Mouse (Mus musculus) CH12.LX (cell line): ENCODE data around the gene Prune2. TPM values are rescaled to one million over a fixed set of nuclear protein-coding genes. Genes with fewer than 3 reads are reported as not detected.

Experiments
- DNase-seq: peaks from one replicate; pipeline ENCODE4 v3.0.0-alpha.2; 2013; ENCODE audit errors: extremely low read depth
- H3K27ac ChIP-seq: 2 replicates; pipeline ENCODE4 v1.5.1; 2012; ENCODE audit warnings: low read depth, mild to moderate bottlenecking, control low read depth, moderate library complexity; ENCODE audit not compliant: insufficient read depth
- H3K27me3 ChIP-seq: replicated peaks from 2 replicates; pipeline ENCODE3; 2012; ENCODE audit warnings: inconsistent platforms
- H3K36me3 ChIP-seq, 2 experiments: replicated peaks in 1 of 2; 2 replicates each; pipeline versions ENCODE3 to v1.6.1; 2012; ENCODE audit warnings: inconsistent platforms in 1 of 2, low read length in 1 of 2, mild to moderate bottlenecking in 1 of 2, mixed read lengths in 1 of 2, moderate library complexity in 1 of 2; ENCODE audit not compliant: control insufficient read depth in 1 of 2, insufficient read depth in 1 of 2
- H3K4me1 ChIP-seq, 2 experiments: 2 replicates each; pipeline ENCODE4 v1.6.1; 2012; ENCODE audit warnings: inconsistent platforms in 1 of 2, moderate library complexity in 1 of 2; ENCODE audit not compliant: insufficient read depth in 2 of 2, control insufficient read depth in 1 of 2
- H3K4me2 ChIP-seq: 2 replicates; pipeline ENCODE4 v1.6.1; 2012; ENCODE audit warnings: low read depth, mild to moderate bottlenecking, control low read depth; ENCODE audit not compliant: poor library complexity, insufficient read depth, severe bottlenecking
- H3K4me3 ChIP-seq, 3 experiments: fragments of 150-350 bp in 1 of 3; sonication (generic) in 1 of 3; replicated peaks in 1 of 3; 2 replicates each; pipeline versions ENCODE3 to v1.5.1; 2011 to 2012; ENCODE audit warnings: low read depth in 2 of 3, low read length in 2 of 3, mild to moderate bottlenecking in 2 of 3, moderate library complexity in 2 of 3, control low read depth in 1 of 3, improper control_type of control experiment in 1 of 3, inconsistent platforms in 1 of 3, mixed read lengths in 1 of 3; ENCODE audit not compliant: poor library complexity in 1 of 3
- H3K79me2 ChIP-seq: replicated peaks from 2 replicates; pipeline ENCODE4 v1.6.1; 2012; ENCODE audit warnings: mild to moderate bottlenecking, moderate library complexity; ENCODE audit not compliant: control insufficient read depth, poor library complexity, insufficient read depth, severe bottlenecking; ENCODE audit errors: extremely low read depth
- H3K9ac ChIP-seq: 2 replicates; pipeline ENCODE4 v1.6.1; 2012; ENCODE audit warnings: low read depth, mild to moderate bottlenecking, control low read depth, moderate library complexity; ENCODE audit not compliant: insufficient read depth
- H3K9me3 ChIP-seq: replicated peaks from 2 replicates; pipeline ENCODE3; 2012; ENCODE audit warnings: low read length, inconsistent platforms, mixed read lengths
- ELF1 ChIP-seq: IDR thresholded peaks from 2 replicates; pipeline ENCODE4 v1.6.1; 2014; ENCODE audit warnings: low read depth, mild to moderate bottlenecking, inconsistent platforms, low read length, improper control_type of control experiment
- EP300 ChIP-seq: IDR thresholded peaks from 2 replicates; pipeline ENCODE4 v1.6.1; 2011; ENCODE audit warnings: low read length, improper control_type of control experiment
- ETS1 ChIP-seq: conservative IDR thresholded peaks from 2 replicates; pipeline ENCODE4 v1.6.1; 2012; ENCODE audit warnings: low read depth, mild to moderate bottlenecking, inconsistent platforms, low read length, improper control_type of control experiment, moderate library complexity
- IRF4 ChIP-seq: IDR thresholded peaks from 2 replicates; pipeline ENCODE4 v1.6.1; 2014; ENCODE audit warnings: low read depth, mild to moderate bottlenecking, inconsistent platforms, low read length, improper control_type of control experiment
- JUN ChIP-seq: IDR thresholded peaks from 2 replicates; pipeline ENCODE4 v1.6.1; 2011; ENCODE audit warnings: low read depth, mild to moderate bottlenecking, low read length, improper control_type of control experiment, moderate library complexity; ENCODE audit not compliant: insufficient read depth
- MAFK ChIP-seq: IDR thresholded peaks from 2 replicates; pipeline ENCODE4 v1.6.1; 2011; ENCODE audit warnings: low read length, improper control_type of control experiment; ENCODE audit not compliant: insufficient replicate concordance
- MAX ChIP-seq: IDR thresholded peaks from 2 replicates; pipeline ENCODE4 v1.6.1; 2011; ENCODE audit warnings: low read length, improper control_type of control experiment
- MEF2A ChIP-seq: IDR thresholded peaks from 2 replicates; pipeline ENCODE4 v1.6.1; 2014; ENCODE audit warnings: low read depth, mild to moderate bottlenecking, inconsistent platforms, low read length, improper control_type of control experiment, borderline replicate concordance
- MXI1 ChIP-seq: IDR thresholded peaks from 2 replicates; pipeline ENCODE4 v1.6.1; 2011; ENCODE audit warnings: mild to moderate bottlenecking, low read depth, low read length, improper control_type of control experiment
- POLR2A ChIP-seq: IDR thresholded peaks from 2 replicates; pipeline ENCODE4 v1.6.1; 2011; ENCODE audit warnings: low read depth, mild to moderate bottlenecking, improper control_type of control experiment, low read length
- POLR2AphosphoS2 ChIP-seq: IDR thresholded peaks from 2 replicates; pipeline ENCODE4 v1.6.1; 2011; ENCODE audit warnings: low read depth, low read length, improper control_type of control experiment
- RAD21 ChIP-seq: IDR thresholded peaks from 2 replicates; pipeline ENCODE4 v1.6.1; 2011; ENCODE audit warnings: low read depth, mild to moderate bottlenecking, low read length, improper control_type of control experiment, moderate library complexity
- RCOR1 ChIP-seq: conservative IDR thresholded peaks from 2 replicates; pipeline ENCODE4 v1.6.1; 2012; ENCODE audit warnings: low read depth, mild to moderate bottlenecking, inconsistent platforms, low read length, improper control_type of control experiment
- SMC3 ChIP-seq: IDR thresholded peaks from 2 replicates; pipeline ENCODE4 v1.6.1; 2011; ENCODE audit warnings: low read depth, low read length, improper control_type of control experiment
- TCF12 ChIP-seq: IDR thresholded peaks from 2 replicates; pipeline ENCODE4 v1.6.1; 2014; ENCODE audit warnings: low read depth, mild to moderate bottlenecking, inconsistent platforms, low read length, improper control_type of control experiment
- USF1 ChIP-seq: IDR thresholded peaks from 2 replicates; pipeline ENCODE4 v1.6.1; 2014; ENCODE audit warnings: low read depth, mild to moderate bottlenecking, inconsistent platforms, low read length, improper control_type of control experiment
- ZC3H11A ChIP-seq: IDR thresholded peaks from 2 replicates; pipeline ENCODE4 v1.6.1; 2012; ENCODE audit warnings: low read depth, mild to moderate bottlenecking, inconsistent platforms, low read length, improper control_type of control experiment
- ZKSCAN1 ChIP-seq: IDR thresholded peaks from 2 replicates; pipeline ENCODE4 v1.6.1; 2012; ENCODE audit warnings: low read depth, inconsistent platforms, low read length, improper control_type of control experiment, borderline replicate concordance
- ZMIZ1 ChIP-seq: IDR thresholded peaks from 2 replicates; pipeline ENCODE4 v1.6.1; 2012; ENCODE audit warnings: low read depth, mild to moderate bottlenecking, inconsistent platforms, low read length, improper control_type of control experiment
- dilution Hi-C: fragments of 300-500 bp; cut with MboI; formaldehyde crosslinking; loops from 2 replicates; pipeline ENCODE4 v1.14.3; 2020; ENCODE audit warnings: low sequenced_read_pairs; ENCODE audit not compliant: extremely low pct_unique_long_range_greater_than_20kb, extremely low pct_ligation_motif_present
- in situ Hi-C: fragments of 300-500 bp; cut with MboI; formaldehyde crosslinking; loops from 3 replicates; pipeline ENCODE4 v1.14.3; 2019; ENCODE audit warnings: low sequenced_read_pairs, low pct_ligation_motif_present, low pct_unique_long_range_greater_than_20kb, mixed read lengths
- polyA plus RNA-seq: library from polyadenylated mRNA; unstranded; fragments of >175 nt; gene quantifications from 2 replicates; pipeline ENCODE4 v1.2.1, GENCODE M21; 2012; ENCODE audit warnings: low read depth; ENCODE audit not compliant: insufficient read length
- total RNA-seq, 2 experiments: library from RNA; depleted of rRNA; stranded (reverse); fragments of 300-350 nt in 1 of 2; fragments of >200 nt in 1 of 2; gene quantifications; 2 replicates each; pipeline ENCODE4 v1.2.3; 2012 to 2014

Prune2 gene
- total and polyA plus RNA-seq, 3 experiments: 0.04 to 1.7 (median 0.21) TPM

- H3K27ac ChIP-seq: no peak overlapping the region
- H3K9me3 ChIP-seq: no peaks in the 10 kb centered on the region
- H3K4me3 ChIP-seq: no peak overlapping the region
- H3K36me3 ChIP-seq: no peaks in the 10 kb centered on the region
- no peak overlapping the region for H3K4me2 ChIP-seq
- H3K79me2 ChIP-seq: no peaks in the 10 kb centered on the region
- no peak for DNase-seq
- in situ Hi-C loops: no loop called here
- TF ChIP-seq MXI1: no peak
- TF ChIP-seq ZC3H11A: no peak
- TF ChIP-seq ZKSCAN1: no peak
- TF ChIP-seq RCOR1: no peak
- TF ChIP-seq EP300: no peak
- TF ChIP-seq MAFK: no peak
- TF ChIP-seq POLR2AphosphoS2: no peak
- no peak for TF ChIP-seq IRF4
- TF ChIP-seq POLR2A: no peak
- TF ChIP-seq MAX: no peak
- TF ChIP-seq SMC3: no peak
- no peak for TF ChIP-seq ELF1
- no peak for TF ChIP-seq MEF2A
- no peak for TF ChIP-seq ZMIZ1
- TF ChIP-seq ETS1: no peak
- no peak for TF ChIP-seq JUN
- no peak for TF ChIP-seq USF1
- TF ChIP-seq, all 38 proteins: peak for 0
- dilution Hi-C loops: no loop called here
- Histone ChIP-seq H3K4me1 (no peaks in the 10 kb centered on the region), H3K9ac (no peak overlapping the region), H3K27me3 (no peaks in the 10 kb centered on the region)
Measured at GRCm38 (mm10) chr19:17072245-17072644, 116.3 kb downstream of the Prune2 start.

DNA sequence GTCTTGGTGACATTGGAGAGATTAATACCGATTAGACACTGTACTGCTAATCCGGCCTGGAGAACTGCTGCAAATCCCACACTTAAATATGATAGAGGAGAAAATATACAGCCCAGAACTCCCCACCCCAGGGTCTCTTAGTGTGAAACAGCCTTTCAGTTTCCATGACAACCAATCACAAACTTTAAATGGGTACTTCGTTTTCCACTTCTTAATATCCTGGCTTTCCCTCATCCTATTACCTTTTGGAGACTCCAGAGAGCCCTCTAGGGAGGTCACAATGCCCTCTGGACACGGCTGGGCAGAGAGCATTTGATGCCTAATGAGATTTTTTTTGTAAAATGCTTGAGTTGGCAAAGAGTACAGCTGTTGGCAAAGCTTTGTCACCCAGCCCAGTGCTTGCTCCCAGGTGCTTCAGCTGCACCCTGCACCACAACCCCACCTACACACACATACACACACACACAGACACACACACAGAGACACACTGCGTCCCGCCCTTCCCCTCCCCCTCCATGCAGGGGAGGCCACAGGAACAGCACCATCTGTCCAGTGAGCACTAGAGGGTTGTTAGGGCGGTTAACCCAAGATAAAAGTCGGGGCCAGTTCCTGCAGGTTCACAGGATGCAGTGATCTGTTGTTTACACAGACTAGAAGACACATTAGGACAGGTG lies 122.9 kb downstream of the Prune2 start:
- 0 out of 4 replicates have a peak, but pooled peaks cover 0 to 7% of the 10 kb centered on the region in 2 experiments for H3K4me1 ChIP-seq
- no peaks in the 10 kb centered on the region for H3K36me3 ChIP-seq
- H3K4me2 ChIP-seq: no peak overlapping the region
- H3K9ac ChIP-seq: no peak overlapping the region
- no peaks in the 10 kb centered on the region for H3K9me3 ChIP-seq
- TF ChIP-seq RAD21 (no peak), ZKSCAN1 (no peak), TCF12 (no peak)
- no peak overlapping the region for H3K27ac ChIP-seq
- no peak for DNase-seq
- no peaks in the 10 kb centered on the region for H3K27me3 ChIP-seq
- no peaks in the 10 kb centered on the region for H3K79me2 ChIP-seq
- dilution Hi-C loops: no loop called here
- no peak overlapping the region for H3K4me3 ChIP-seq
- in situ Hi-C loops: no loop called here
